Mouse (Mus musculus) testis, adult 2 months (tissue): ENCODE measurements around the gene Myo1g.

Experiments
- CTCF ChIP-seq: fragments of 200-500 bp; IDR thresholded peaks from 2 replicates; pipeline ENCODE4 v1.5.1; 2012; ENCODE audit warnings: low read depth, mild to moderate bottlenecking, inconsistent platforms, low read length, moderate library complexity; ENCODE audit not compliant: control insufficient read depth, insufficient read depth, insufficient replicate concordance
- POLR2A ChIP-seq: fragments of 200-500 bp; IDR thresholded peaks from 2 replicates; pipeline ENCODE4 v1.6.1; 2012; ENCODE audit warnings: low read depth, mild to moderate bottlenecking, inconsistent platforms, low read length, moderate library complexity; ENCODE audit not compliant: control insufficient read depth

DNA sequence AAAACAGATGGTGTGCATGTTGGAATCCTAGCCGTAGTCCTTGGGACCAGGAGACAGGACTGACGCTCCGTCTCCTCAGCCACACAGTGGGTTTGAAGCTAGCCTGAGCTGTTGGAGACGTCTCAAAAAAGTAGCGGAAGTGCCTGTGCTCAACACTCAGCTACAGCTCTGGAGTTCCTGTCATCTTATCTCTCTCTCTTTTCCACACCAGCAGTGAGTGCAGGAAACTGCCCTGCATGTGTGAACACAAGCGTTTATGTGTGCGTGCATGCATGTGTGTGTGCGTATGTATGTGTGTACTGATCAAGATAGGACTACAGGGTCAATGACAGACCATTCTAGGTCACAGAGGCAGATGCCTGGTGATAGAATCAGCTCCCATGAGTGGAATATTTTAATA is 47.2 kb upstream of the Myo1g start:
- TF ChIP-seq POLR2A: no peak
- TF ChIP-seq CTCF: no peak
